Mouse (Mus musculus) heart, adult 2 months (tissue): Measurements from ENCODE around the gene Rnf225.

Experiments
- CTCF ChIP-seq: fragments of 200-600 bp; IDR thresholded peaks from 2 replicates; pipeline ENCODE4 v1.8.1; 2022; ENCODE audit warnings: antibody characterized with exemption, mild to moderate bottlenecking, moderate library complexity
- EP300 ChIP-seq: fragments of 200-500 bp; IDR thresholded peaks from 2 replicates; pipeline ENCODE4 v1.6.1; 2011; ENCODE audit warnings: low read depth, low read length, control low read depth; ENCODE audit not compliant: insufficient read depth
- POLR2A ChIP-seq: fragments of 200-500 bp; IDR thresholded peaks from 2 replicates; pipeline ENCODE4 v1.6.1; 2011; ENCODE audit warnings: mild to moderate bottlenecking, low read depth, low read length, control low read depth; ENCODE audit not compliant: insufficient read depth

- peak; percentile 55 for TF ChIP-seq CTCF
- no peak for TF ChIP-seq POLR2A
- TF ChIP-seq EP300, result no peak
Measured at GRCm38 (mm10) chr7:12943488-12943887, 16.3 kb downstream of the Rnf225 start.
